Mouse (Mus musculus): ENCODE measurements around the gene Prune2.

Gene Prune2

DNA sequence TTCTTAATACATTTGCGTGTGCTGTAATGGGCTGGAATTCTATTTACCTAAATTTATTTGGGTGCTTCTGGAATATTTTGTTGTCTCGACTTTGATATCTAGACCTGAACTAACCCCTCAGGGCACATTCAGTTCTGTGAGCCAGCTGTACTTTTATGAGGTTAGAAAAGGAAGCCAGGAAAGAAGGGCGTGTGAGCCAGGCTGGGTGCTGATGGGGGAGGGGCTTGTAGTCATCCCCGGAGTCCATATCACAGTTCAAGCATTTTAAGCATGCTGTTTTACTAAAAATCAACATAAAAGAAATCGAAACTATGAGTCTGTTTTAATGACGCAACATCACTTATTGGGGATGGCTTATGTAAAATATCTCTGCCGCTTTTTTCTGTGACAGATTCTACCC is 42.0 kb downstream of the Prune2 start:
- no peak for DNase-seq (ENCODE audit: extremely low read depth, insufficient read length, low spot score)

- no peak for DNase-seq (ENCODE audit: extremely low read depth, insufficient read length, low spot score)
Measured at GRCm38 (mm10) chr19:17006220-17006907, 50.4 kb downstream of the Prune2 start.

DNA sequence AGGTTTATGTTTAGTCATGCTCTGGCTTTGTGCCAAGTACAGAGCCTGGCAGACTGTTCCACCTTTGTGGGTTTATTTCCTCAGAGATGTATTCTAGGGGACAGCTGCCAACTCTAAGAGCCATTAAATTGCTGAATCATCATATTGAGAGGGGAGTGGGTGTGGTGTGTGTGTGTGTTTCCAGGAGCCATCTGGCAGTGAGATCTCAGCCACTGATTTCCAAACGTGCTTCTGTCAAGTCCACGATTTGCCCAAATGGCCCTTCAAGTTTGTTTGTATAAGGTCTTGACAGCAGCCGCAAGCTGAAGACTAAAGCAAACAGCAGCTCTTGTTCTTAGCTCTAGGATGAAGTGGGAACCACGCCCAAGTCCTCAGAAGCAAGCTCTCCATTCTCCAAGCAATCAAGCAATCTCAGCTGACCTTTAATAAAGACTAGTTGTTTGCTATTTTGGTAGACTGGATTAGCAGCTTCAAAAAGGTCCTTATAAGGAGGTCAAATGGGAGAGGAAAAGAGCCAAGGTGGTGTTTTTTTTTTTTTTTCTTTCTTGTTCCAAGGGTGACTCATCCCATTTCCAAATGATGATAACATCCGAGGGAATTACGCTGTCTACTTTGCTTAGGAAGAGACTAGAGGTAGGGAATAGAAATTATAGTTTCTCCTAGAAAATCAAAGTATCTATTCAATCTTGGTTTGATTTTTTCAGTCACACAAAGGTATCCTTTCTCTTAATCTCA is 55.5 kb downstream of the Prune2 start:
- peak; percentile 77 for DNase-seq (ENCODE audit: extremely low read depth, insufficient read length, low spot score)

- DNase-seq (ENCODE audit: extremely low read depth, insufficient read length, low spot score), result no peak
Measured at GRCm38 (mm10) chr19:17013085-17013484, 57.2 kb downstream of the Prune2 start.

DNA sequence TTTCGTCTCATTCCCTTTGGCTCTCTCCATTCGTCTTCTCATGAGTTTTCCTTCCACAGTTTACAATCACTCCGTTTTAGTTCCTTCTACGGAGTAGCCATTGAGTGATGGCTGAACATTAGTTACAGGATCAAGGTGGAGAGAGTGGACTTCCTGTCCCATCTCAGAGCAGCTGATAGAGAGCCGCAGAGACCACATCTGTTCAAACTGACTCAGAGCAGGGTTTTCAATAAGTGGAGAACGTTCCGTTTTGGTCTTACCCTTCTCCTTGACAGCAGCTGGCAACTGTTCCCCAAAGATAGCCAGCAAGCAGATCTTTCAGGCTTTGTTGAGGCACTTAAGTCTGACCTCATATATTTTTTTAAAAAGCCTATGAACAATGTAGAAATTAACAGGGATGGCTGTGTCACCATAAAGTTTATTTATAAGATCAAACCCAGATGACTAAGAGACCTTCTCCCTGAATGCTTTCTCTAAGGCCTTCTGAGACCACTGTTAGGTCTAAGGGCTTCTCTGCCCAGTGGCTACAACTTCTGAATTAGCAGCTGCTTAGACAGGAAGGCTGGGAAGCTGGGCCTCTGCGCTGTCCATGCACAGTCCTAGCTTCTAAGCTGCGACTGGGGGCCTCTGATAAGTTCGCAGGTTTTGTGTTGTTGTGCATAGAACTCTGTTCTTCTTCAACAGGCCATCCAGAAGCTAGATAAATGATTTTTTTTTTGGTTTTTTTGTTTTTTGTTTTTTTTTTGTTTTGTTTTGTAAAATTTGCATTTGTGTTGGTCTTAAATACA is 58.6 kb downstream of the Prune2 start:
- DNase-seq (ENCODE audit: extremely low read depth, insufficient read length, low spot score), result no peak

- peak; percentile 44 for DNase-seq (ENCODE audit: extremely low read depth, insufficient read length, low spot score)
Measured at GRCm38 (mm10) chr19:17024748-17025147, 68.8 kb downstream of the Prune2 start.

DNA sequence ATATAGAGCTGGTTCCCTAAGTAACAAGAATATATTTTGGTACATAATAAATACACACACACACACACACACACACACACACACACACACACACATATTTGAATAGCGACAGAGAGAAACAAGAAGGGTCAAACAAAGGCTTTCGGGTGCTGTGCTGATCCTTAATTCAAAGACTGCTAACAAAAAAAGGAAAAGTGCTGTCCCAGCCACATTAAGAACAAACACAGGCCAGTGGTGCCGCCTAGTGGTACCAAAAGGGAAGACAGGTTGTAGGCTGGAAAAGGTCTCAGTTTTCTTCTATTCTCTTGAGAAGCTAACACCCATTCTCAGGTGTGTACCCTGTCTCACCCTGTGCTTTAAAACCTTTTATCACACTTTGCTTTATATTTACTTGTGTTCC is 74.4 kb downstream of the Prune2 start:
- DNase-seq (ENCODE audit: extremely low read depth, insufficient read length, low spot score), result peak; percentile 49

DNA sequence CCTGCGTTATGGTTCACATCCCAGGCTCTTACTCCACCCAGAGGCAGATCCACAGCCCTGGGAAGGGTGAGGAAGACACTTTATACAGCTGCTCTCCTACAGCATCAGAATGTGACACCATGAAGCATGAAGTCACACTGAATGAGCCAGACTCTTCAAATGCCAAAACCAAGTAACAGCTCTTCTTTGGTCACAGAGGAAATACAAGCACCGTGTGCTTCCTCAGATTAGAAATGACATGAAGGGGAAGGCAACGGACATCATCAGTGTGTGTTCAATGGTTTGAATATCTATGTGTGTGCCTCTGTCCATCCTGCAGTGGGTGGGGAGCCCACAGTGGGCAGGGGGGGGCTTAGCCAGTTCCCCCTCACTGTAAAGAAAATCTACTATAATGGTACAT is 76.4 kb downstream of the Prune2 start:
- DNase-seq (ENCODE audit: extremely low read depth, insufficient read length, low spot score), result no peak

- DNase-seq (ENCODE audit: extremely low read depth, insufficient read length, low spot score), result no peak
Measured at GRCm38 (mm10) chr19:17046961-17047360, 91.0 kb downstream of the Prune2 start.

DNA sequence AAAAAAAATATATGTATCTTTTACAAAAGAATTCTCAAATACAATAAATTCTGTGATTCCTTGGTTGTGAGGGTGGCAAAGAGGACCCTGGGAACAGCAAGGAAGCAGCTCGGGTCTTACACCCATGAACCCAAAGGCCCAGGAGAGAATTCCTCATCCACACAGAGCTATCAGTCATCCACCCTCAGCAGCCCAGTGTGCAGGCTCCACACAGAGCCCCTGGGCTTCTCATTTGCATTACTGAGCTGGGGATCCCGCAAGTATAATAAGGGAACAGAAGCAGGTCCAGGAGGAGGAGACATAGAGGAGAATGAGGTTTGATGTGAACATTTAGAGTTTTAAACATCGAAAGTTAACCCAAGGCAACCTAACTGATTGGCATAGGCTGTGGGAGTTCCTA is 100.0 kb downstream of the Prune2 start:
- no peak for DNase-seq (ENCODE audit: extremely low read depth, insufficient read length, low spot score)

- DNase-seq (ENCODE audit: extremely low read depth, insufficient read length, low spot score), result no peak
Measured at GRCm38 (mm10) chr19:17060106-17060505, 104.2 kb downstream of the Prune2 start.

DNA sequence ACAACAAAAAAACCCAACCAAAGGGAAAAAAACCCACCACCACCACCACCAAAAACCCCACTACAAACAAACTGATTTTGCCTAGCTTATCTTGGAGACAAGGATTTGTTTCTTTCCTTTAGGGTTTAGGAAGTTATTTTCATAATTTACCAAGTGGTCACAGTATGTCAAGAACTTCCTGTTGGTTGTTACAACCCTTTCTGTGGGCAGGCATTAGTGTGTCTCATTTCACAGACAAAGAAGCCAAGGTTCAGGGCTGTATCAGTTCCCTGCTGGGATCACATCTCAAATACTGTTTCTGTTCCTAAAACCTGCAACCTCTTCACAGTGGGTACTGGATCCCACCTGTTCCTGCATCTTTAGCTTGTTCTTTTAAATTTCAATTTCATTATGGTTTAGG is 108.5 kb downstream of the Prune2 start:
- no peak for DNase-seq (ENCODE audit: extremely low read depth, insufficient read length, low spot score)

DNA sequence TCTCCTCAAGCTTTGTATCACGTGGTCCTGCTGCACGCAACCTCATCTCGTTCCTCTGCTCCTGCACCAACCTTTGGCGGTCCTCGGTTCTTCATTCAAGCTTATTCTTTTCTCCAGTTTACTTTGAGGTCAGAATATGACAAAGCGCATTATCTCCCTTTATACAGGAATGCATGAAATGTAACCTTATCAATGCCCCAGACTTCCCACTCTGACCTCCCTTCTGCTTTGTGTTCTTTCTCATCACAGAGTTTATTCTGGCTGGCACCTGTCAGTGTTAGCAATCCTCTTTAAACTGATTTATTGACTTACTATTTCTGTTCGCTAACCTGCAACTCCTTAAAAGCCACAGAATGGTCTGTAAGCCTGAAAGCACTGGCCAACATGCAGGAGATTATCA is 113.1 kb downstream of the Prune2 start:
- no peak for DNase-seq (ENCODE audit: extremely low read depth, insufficient read length, low spot score)

DNA sequence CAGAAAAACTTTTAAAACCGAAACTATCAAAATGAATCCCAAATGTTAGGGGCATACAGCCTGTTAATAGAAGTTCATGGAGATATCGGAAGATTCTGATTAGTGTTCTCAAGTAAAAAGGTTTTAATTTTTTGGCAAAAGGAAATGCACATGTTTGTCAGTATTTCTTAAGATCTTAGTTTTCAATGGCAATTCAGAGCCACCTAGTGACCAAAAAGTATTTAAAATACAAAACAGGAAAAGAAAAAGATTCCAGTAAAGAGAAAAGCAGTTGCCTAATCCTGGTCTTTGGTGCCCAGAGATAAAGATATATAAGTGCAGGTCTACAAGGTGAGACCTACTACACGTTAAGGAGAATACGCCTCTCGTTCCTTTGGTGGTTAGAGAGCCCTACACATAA is 115.3 kb downstream of the Prune2 start:
- no peak for DNase-seq (ENCODE audit: extremely low read depth, insufficient read length, low spot score)

DNA sequence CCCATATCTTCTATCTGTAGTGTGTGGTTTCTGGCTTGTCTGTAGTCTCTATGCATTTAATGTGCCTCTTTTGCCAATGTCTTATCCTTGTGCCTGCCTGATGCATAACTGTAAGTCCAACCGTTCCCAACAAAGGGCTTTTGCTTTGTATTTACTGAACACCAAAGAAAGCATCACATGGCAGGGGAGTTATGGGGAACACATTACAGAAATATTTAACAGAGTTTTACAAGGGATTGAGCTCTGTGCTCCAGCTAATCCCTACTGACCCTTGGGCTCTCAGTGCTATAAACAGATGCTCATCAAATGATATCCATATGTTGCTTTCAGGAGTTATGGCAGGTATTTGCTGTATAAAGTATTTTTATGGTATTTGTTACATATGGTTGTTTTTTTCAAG is 116.3 kb downstream of the Prune2 start:
- DNase-seq (ENCODE audit: extremely low read depth, insufficient read length, low spot score), result no peak

- DNase-seq (ENCODE audit: extremely low read depth, insufficient read length, low spot score), result no peak
Measured at GRCm38 (mm10) chr19:17078643-17079316, 122.9 kb downstream of the Prune2 start.

DNA sequence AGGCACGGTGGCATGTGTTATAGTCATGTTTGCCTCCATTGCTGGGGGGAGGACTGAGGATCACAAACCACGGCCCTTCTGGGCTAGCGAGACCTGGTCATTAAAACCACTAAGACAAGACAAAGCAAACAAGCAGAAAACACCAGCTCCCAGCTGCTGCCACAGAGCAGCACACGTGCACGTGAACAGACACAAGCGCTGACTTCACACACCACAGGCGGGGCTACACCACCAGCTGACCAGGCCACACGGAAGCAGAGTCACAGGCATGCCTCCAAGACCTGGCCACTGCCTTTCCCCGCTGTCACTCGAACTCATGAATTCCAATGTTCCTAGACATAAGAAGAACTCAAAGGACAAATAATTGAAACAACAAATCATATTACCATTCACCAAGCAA is 125.5 kb downstream of the Prune2 start:
- DNase-seq (ENCODE audit: extremely low read depth, insufficient read length, low spot score), result peak; percentile 9

DNA sequence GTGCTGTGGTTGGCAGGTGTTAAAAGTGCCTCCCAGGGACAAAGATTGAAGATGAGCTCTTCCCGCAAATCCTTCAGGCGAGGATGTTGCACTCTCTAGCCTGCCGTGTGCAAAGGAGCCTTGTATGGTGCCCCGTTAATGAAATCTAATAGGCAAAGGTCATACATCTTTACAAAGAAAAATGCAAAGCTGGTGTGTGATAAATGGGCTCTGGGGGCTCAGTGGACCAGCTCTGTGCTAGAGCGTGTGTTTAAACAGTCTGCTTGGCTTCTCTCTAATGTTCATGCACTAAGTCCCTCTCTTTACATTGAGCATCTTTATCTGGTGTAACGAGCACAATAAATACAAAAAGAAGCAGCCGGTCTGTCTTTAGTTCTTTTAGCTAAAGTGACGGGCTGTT is 138.1 kb downstream of the Prune2 start:
- no peak for DNase-seq (ENCODE audit: extremely low read depth, insufficient read length, low spot score)

DNA sequence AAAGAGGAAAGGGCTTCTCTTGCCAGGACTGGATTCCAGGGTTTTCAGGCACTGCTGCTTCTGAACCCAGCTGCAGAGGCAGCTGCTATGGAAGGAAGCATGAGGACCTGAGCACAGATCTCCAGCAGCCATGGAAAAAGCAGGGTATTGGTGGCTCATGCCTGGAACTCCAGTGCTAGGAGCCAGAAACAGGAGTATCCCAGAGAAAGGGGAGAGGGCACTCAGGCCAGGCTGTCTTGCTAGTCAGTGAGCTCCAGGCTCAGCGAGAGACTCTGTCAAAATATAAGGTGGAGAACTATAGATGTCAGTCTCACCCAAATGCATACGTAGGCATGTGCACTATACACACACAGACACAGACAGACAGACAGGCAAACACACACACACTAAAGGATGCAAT is 140.4 kb downstream of the Prune2 start:
- DNase-seq (ENCODE audit: extremely low read depth, insufficient read length, low spot score), result no peak

- no peak for DNase-seq (ENCODE audit: extremely low read depth, insufficient read length, low spot score)
Measured at GRCm38 (mm10) chr19:17097210-17097609, 141.3 kb downstream of the Prune2 start.

DNA sequence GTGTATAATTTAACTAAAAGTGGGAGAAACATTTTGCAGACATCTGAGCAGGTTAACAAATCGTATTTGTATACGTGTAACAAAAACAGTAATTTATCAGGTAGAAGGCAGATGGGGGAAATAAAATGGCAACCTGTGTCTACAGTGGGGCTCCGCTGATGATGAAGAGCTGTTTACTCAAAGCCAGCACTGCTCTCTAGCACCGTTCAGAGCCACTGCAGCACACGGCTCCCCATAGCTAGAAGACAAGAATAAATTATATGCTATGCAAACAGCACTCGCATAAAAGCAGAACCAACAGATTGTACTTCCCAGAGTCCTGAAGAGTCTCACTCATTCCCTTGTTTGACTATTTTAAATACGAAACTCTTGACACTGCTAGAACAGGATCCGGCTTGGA is 152.9 kb downstream of the Prune2 start:
- DNase-seq (ENCODE audit: extremely low read depth, insufficient read length, low spot score), result no peak
